In genomic region chr17:66479311-66479710, GRCm38 (mm10) we compare ENCODE assay signal across 8 mouse cellular contexts. TPM values are rescaled to one million over a fixed set of nuclear protein-coding genes. Genes with fewer than 3 reads are reported as not detected.
DNase-seq lines count a peak whose midpoint lies in the region; ATAC-seq lines count a peak whose summit lies in the region.

No protein-coding gene starts in this region.

- peak overlapping the region; percentile 42 for H3K4me3 ChIP-seq in heart, embryonic 13.5 days
- H3K4me3 ChIP-seq in limb, embryonic 13.5 days, result peak overlapping the region; percentile 10; the same call in 1 of the 2 replicates

- 15% methylated on average over 13 of the region's 13 CpGs for WGBS in heart, embryonic 13.5 days
- WGBS in limb, embryonic 13.5 days, result 29% methylated on average over 13 of the region's 13 CpGs

- H3K4me1 ChIP-seq in heart, embryonic 13.5 days, result peaks cover 25% of the 10 kb centered on the region
- peaks cover 11% of the 10 kb centered on the region for H3K4me1 ChIP-seq in limb, embryonic 13.5 days

- H3K9me3 ChIP-seq in heart, embryonic 13.5 days, result peaks cover 7% of the 10 kb centered on the region
- H3K9me3 ChIP-seq in limb, embryonic 13.5 days, result peaks cover 9% of the 10 kb centered on the region; the same call in 1 of the 2 replicates

- H3K9ac ChIP-seq in heart, embryonic 13.5 days, result peak overlapping the region; percentile 69; the same call in 1 of the 2 replicates
- H3K9ac ChIP-seq in limb, embryonic 13.5 days, result no peak overlapping the region

- peak; percentile 29 to 44 for DNase-seq in heart, adult 18-20 months
- no peak for DNase-seq in heart, postnatal 25 days (ENCODE audit: low spot score)
- peak; percentile 23 for DNase-seq in c-Kit-positive CD71-positive TER-119-positive erythroid progenitor cells, embryonic 14.5 days (ENCODE audit: low spot score)
- peak; percentile 55 for DNase-seq in retina, embryonic 14.5 days (ENCODE audit: low spot score)
- DNase-seq in spleen, postnatal 4 days (ENCODE audit: low spot score in 2 of 2), result no peak
- no peak for DNase-seq in cerebellum, adult 11 months

- H3K27me3 ChIP-seq in heart, embryonic 13.5 days (replicated peaks), result peaks cover 12% of the 10 kb centered on the region
- H3K27me3 ChIP-seq in limb, embryonic 13.5 days, result peaks cover 33% of the 10 kb centered on the region

- no peaks in the 10 kb centered on the region for H3K36me3 ChIP-seq in heart, embryonic 13.5 days
- no peaks in the 10 kb centered on the region for H3K36me3 ChIP-seq in limb, embryonic 13.5 days

- peak overlapping the region; percentile 73 for H3K4me2 ChIP-seq in heart, embryonic 13.5 days
- peak overlapping the region; percentile 51 for H3K4me2 ChIP-seq in limb, embryonic 13.5 days (replicated peaks)

- H3K27ac ChIP-seq in heart, embryonic 13.5 days (replicated peaks), result no peak overlapping the region
- H3K27ac ChIP-seq in limb, embryonic 13.5 days, result no peak overlapping the region

- ATAC-seq in heart, embryonic 13.5 days (ENCODE audit: extremely low read depth, insufficient number of reproducible peaks, low FRiP score, low TSS enrichment), result no peak; the same call in 1 of the 2 replicates
- ATAC-seq in limb, embryonic 13.5 days (ENCODE audit: low FRiP score, low read depth), result peak; percentile 48; the same call in 1 of the 2 replicates

- intact Hi-C loops in heart, postnatal 25 days (cut with DNase I), result no loop called here

RNA-seq across cellular contexts. Expression of gene Mtcl1, which starts 29.8 kb away (rescaled TPM):
- total RNA-seq in heart, adult 18-20 months (2021), result 1 to 10 TPM; 4.3 to 4.9 TPM
- total RNA-seq in heart, postnatal 25 days (2021), result 1 to 10 TPM; 4.2 to 6.0 TPM
- polyA plus RNA-seq in heart, embryonic 13.5 days (2015; fragmentation: Nextera tagmentation; extraction: Ambion mirVana), result 1.3 and 1.5 TPM in 2 replicates
- 4.5 and 5.6 TPM in 2 replicates for polyA plus RNA-seq in limb, embryonic 13.5 days (2015; fragmentation: Nextera tagmentation; extraction: Ambion mirVana)

RNA-seq across cellular contexts. Expression of gene Rab12, which starts 40.2 kb away (rescaled TPM):
- 100 to 1,000 TPM; 204 to 226 TPM for total RNA-seq in heart, adult 18-20 months (2021)
- total RNA-seq in heart, postnatal 25 days (2021), result 100 to 1,000 TPM; 206 to 221 TPM
- 45.1 and 45.7 TPM in 2 replicates for polyA plus RNA-seq in heart, embryonic 13.5 days (2015; fragmentation: Nextera tagmentation; extraction: Ambion mirVana)
- polyA plus RNA-seq in limb, embryonic 13.5 days (2015; fragmentation: Nextera tagmentation; extraction: Ambion mirVana), result 49.0 and 49.6 TPM in 2 replicates

Comparison
In these comparisons a context has a peak if more than half of its experiments do, and no peak if none do; other contexts are left out.
1. DNase-seq: peak in heart, adult 18-20 months (2 of 2), c-Kit-positive CD71-positive TER-119-positive erythroid progenitor cells, embryonic 14.5 days (single experiment) and retina, embryonic 14.5 days (single experiment); none in heart, postnatal 25 days (single experiment), spleen, postnatal 4 days (0 of 2) and cerebellum, adult 11 months (single experiment).